Mouse (Mus musculus) olfactory bulb, adult 2 months (tissue): ENCODE data around the gene Tsga10ip.

ENCODE experiments used
- CTCF ChIP-seq: fragments of 200-500 bp; IDR thresholded peaks from 2 replicates; pipeline ENCODE4 v1.5.1; 2012; ENCODE audit warnings: low read depth, mild to moderate bottlenecking, low read length, moderate library complexity; ENCODE audit not compliant: insufficient read depth
- POLR2A ChIP-seq: fragments of 200-500 bp; IDR thresholded peaks from 2 replicates; pipeline ENCODE4 v1.6.1; 2012; ENCODE audit warnings: mild to moderate bottlenecking, low read depth, low read length, moderate library complexity; ENCODE audit not compliant: insufficient read depth

DNA sequence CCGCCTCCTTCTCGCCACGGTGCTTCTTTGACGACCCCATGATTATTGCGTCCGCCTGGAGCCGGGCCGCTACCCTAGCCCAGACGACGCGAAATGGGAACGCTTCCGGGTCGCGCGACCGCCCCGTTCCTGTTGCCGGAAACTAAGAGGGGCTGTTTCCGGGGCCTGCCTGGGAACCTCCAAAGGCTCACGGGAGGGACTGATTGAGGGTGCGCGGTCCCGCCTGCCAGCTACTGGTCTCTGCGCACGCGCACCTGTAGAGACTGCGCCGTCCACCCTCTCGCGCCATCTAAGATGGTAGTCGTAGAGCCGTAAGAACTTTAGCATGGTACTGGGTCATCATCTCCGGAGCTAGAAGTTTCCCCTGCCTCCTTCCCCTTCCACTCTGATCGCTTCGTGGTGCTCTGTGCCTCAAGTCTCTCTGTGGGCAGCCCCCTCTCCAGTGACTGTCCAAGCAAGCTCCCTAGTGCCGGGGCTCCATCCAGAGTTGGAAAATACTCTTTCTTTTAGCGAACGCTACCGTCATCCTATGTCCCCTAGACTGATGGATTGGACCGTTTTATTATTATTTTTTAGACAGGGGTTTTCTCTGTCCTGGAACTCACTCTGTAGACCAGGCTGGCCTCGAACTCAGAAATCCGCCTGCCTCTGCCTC lies 13.6 kb downstream of the Tsga10ip start, which contains the start of gene Sart1:
- TF ChIP-seq POLR2A (peak; percentile 65), CTCF (no peak)
